Mouse (Mus musculus) spleen, adult 18-20 months (tissue): ENCODE data around the gene Trp53bp1.

ENCODE experiments used
- DNase-seq, 2 experiments: peaks; one replicate each; pipeline ENCODE4 v3.0.0; 2022; ENCODE audit warnings: mixed read lengths in 2 of 2

Trp53bp1 gene

GRCm38 (mm10) chr2:121271236-121271927 lies at the start of gene Trp53bp1:
TSS of gene Trp53bp1 (minus strand) at chr2:121271407.
- peak; percentile 88 to 92 for DNase-seq

DNA sequence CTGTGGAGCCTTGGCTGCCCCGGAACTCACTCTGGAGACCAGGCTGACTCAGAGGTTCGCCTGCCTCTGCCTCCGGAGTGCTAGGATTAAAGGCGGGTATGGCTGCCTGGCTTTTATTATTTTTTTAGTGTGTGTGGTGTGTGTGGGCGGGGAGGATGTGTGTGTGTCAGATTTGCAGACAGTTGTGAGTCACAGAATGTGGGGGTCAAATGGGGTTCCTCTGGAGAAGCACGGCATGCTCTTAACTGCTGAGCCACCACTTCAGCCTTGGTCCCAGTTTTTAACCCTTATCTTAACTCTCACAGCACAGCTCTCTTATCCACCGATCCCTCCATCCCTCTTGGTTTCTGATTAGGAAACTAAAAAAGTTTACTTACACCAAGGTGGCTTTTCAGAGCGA lies 45.1 kb upstream of the Trp53bp1 start:
- no peak for DNase-seq

- no peak for DNase-seq
Measured at GRCm38 (mm10) chr2:121308997-121309416, 37.8 kb upstream of the Trp53bp1 start.

DNA sequence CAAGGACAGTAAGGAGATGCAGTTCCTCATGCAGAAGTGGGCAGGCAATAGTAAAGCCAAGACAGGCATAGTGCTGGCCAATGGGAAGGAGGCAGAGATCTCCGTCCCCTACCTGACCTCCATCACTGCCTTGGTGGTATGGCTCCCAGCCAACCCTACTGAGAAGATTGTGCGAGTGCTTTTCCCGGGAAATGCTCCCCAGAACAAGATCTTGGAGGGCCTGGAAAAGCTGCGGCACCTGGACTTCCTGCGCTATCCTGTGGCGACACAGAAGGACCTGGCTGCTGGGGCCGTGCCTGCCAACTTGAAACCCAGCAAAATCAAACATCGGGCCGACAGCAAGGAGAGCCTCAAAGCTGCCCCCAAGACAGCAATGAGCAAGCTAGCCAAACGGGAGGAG lies 28.8 kb upstream of the Trp53bp1 start:
- DNase-seq, result no peak

- no peak for DNase-seq
Measured at GRCm38 (mm10) chr2:121299471-121299870, 28.3 kb upstream of the Trp53bp1 start.

DNA sequence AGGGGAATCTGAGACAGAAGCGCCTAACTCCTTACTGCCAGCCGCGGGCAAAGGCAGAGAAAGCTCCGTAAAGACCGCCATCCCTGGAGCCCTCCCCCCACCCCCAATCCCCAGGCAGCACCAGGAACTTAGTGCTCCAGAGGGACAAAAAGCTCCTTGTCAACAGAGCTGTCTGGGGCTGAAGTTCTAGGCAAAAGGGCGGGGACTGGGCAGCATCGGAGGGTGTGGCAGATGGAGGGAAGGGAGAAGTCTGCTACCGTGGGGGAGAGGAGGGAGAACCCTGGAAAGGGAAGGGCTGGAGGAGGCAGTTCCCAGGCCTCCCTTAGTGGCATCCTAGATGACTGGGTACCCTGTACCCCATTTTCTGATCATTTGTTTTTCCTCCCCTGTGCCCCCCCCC lies 26.9 kb upstream of the Trp53bp1 start:
- no peak for DNase-seq

DNA sequence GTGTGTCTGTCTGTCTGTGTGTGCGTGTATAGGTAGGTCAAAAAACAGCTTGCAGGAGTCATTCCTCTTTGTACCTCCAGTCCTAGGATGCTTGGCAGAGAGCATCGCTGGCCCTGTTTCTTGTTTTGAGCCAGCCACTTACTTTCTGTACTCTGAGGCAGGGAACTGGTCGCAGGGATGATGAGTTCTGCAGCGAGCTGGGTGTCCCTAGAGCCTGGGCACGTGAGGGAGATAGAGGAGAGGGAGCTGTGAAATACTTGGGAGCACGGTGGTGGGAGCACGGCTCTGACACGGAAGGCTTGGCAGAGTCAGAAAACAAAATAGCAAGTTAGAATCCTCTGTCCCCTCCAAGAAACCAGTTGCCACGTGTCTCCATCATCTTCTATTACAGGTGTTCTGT lies 26.5 kb upstream of the Trp53bp1 start:
- DNase-seq, result no peak

- DNase-seq, result no peak
Measured at GRCm38 (mm10) chr2:121296754-121297231, 25.6 kb upstream of the Trp53bp1 start.

- DNase-seq, result no peak
Measured at GRCm38 (mm10) chr2:121295608-121296571, 24.7 kb upstream of the Trp53bp1 start.

DNA sequence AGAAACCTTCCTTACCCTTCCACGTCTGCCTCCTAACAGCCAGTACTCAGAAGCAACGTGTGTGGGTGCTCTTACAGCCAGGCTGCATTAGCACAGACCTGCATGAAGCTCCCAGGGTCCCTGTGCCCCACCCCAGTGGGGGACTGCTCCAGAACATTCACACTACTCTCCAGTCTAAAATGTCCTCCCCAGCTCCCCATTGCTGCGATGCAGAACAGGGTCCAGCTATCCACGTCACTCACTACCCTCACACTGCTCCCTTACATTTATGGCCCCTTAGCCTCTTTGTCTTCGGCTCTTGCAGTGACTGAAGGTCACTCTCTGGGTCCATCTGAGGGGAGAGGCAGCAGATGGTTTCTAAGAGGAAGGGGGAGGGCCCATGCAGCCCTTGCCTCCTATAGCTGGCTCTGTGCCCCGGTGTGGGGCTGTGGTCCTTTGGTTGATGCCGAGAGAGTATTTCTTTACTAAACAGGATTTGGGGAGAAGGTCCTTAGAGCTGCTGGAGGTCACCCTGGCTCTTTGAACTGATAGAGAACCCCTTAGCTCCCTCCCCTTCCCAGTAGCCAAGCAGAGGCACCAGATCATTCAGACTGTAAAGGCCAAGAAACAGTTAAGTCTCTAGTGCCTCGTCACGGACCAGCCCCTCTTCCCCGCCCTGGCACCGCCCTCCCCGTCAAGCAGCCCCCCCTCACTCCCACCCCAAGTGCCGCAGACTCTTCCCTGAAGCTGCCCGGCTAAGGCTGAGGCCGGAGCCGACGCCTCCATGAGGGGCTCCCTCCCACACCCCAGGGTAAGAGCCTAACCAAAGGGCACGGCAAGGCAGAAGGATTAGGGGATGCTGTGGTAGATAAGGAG lies 23.8 kb upstream of the Trp53bp1 start:
- no peak for DNase-seq

GRCm38 (mm10) chr2:121294182-121294581 lies 23.0 kb upstream of the Trp53bp1 start:
- DNase-seq, result no peak

- DNase-seq, result no peak
Measured at GRCm38 (mm10) chr2:121292316-121293013, 21.3 kb upstream of the Trp53bp1 start.

DNA sequence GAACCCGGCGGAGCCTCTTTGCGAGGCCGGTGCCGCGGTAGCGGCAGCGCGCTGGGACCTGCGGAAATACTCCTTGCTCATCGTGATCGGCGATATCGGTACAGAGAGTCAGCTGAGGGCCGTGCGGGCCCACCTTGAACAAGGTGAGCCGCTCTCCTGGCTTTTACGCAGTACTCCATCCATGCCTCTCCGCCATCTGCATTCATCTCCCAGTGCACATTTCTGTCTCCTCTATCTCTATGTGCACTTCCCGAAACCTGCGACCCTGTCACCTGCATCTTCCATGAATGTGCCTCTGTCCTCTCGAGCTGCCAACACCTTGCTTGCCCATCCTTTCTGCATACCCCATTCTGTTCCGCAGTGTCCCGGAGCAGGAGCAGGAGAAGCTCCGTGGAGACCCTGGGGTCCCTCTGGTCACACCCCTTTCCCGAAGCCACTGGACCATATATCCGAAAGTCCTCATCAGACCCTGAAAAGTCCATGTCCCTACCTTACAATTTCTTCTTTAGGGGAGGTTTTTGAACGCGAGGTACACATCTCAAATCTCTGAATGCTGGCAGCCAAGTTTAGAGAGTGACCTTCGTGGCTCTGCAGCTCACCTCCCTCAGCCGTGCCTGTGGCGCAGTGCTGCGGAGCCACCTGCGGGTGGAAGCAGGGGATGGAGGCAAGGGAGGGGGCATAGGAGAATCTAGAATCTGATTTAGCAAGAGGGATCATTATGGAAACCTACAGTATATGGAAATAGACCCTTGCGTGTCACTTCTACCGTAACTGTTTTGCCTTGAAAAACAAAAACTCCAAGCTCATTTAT lies 18.7 kb upstream of the Trp53bp1 start:
- DNase-seq, result no peak

GRCm38 (mm10) chr2:121288901-121289729 lies 17.9 kb upstream of the Trp53bp1 start, which contains the start of gene Map1a:
TSS of gene Map1a (plus strand) at chr2:121289600.
- DNase-seq, result peak; percentile 79 to 84

GRCm38 (mm10) chr2:121287850-121288249 lies 16.6 kb upstream of the Trp53bp1 start:
- DNase-seq, result no peak

- no peak for DNase-seq
Measured at GRCm38 (mm10) chr2:121271928-121272516, 815 bp upstream of the Trp53bp1 start.

DNA sequence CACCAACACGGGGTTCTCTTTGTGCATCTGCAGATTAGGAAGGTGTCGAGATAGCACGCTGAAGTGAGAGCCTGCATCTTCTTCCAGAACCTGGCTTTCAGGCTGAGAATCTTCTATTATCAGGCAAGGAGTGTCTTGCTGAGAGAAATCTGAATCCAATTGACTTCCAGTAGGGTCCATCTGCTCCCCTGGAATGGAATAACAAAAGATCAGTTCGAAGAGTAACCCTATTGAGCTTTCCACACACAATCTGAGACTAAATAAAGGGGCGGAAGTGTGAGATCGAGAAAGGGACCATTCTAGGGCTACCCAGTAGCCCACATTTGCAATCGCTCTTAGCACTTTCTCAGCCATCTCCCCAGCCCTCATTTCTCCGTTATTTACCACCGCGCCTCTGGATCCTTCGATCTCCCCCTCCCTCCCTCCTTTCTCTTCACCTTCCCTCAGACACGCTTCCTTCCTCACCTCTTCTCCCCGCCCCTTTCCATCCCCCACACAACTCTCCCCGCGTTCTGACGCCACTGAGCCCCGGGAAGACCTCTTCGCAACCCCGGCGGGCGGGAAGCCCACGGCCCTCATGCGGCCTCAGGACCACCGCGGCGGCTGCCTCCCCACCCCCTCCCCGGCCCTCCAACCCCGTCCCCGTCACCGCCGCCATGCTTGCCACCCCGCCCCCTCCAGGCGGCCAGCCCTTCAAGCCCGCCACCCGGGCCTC lies 529 bp downstream of the Trp53bp1 start:
- DNase-seq, result no peak

DNA sequence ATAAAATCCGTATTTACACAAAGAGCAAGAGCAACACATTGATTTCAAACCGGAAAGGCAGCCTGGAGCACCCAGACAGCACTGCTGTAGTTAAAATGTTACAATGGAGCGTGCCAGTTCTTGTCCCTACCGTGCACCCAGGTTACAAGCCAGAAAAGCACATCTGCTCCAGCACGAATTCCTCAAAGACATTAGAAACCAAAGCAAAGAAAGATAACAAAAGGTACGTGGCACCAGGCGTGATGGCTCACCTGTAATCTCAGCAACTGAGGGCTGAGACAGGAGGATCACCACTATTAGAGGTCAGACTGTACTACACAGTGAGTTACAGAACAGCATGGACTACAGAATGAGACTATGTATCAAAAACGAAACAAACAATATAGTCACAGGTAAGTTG lies 2.8 kb downstream of the Trp53bp1 start:
- no peak for DNase-seq

- no peak for DNase-seq
Measured at GRCm38 (mm10) chr2:121249758-121250157, 21.4 kb downstream of the Trp53bp1 start.
